Mouse (Mus musculus) lung, postnatal 0 days (tissue): ENCODE measurements around the gene Tpbgl.

Experiments
- CTCF ChIP-seq: IDR thresholded peaks from 2 replicates; pipeline ENCODE4 v1.5.1; 2016; ENCODE audit warnings: antibody characterized with exemption, mild to moderate bottlenecking
- EP300 ChIP-seq: IDR thresholded peaks from 2 replicates; pipeline ENCODE4 v1.6.1; 2016; ENCODE audit warnings: antibody characterized with exemption, mild to moderate bottlenecking, control low read depth

- TF ChIP-seq CTCF (peak; percentile 95), EP300 (no peak)
These were observed 1.1 kb downstream of the Tpbgl start for GRCm38 (mm10) chr7:99625722-99626375.
